In the genomic region with DNA sequence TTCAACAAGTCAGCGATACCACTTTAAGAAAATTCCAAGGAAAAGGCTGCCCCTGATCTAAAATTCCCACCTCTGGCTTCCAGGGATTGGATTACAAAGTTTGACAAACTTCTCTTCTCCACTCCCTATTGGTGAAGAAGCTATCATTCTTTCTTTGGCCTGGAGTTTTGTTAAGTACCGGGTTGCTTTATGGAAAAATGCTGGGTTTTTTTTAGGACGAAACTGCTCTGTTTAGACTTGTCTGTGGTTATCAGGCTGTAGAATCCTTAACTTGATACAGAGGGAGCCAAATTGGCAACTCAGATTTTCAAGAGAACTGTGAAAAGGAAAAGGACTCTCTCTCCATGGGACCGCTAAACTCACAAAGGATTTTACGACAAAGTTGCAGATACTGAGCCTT, we compare ENCODE assay signal across 8 mouse cellular contexts. TPM values are rescaled to one million over a fixed set of nuclear protein-coding genes. Genes with fewer than 3 reads are reported as not detected.
DNase-seq lines count a peak whose midpoint lies in the region; ATAC-seq and TF ChIP-seq lines count a peak whose summit lies in the region.

Gene Ttc23 (plus strand): TSS at position 134 of the 400 bp plus-strand sequence.

- H3K27ac ChIP-seq in embryonic facial prominence, embryonic 11.5 days (replicated peaks; ENCODE audit: low read depth, low read length) = peak within 1 kb of the TSS; percentile 11; the same call in 1 of the 2 replicates
- peak within 1 kb of the TSS; percentile 90 for H3K27ac ChIP-seq in heart, embryonic 10.5 days

- peaks cover 41% of the 10 kb centered on the region for H3K79me2 ChIP-seq in myocyte (ENCODE audit: control insufficient read depth, insufficient read depth)

- H3K4me1 ChIP-seq in embryonic facial prominence, embryonic 11.5 days (ENCODE audit: control insufficient read depth, insufficient read depth, low read length) = no peaks in the 10 kb centered on the region
- H3K4me1 ChIP-seq in heart, embryonic 10.5 days = peaks cover 37% of the 10 kb centered on the region

- H3K27me3 ChIP-seq in embryonic facial prominence, embryonic 11.5 days (ENCODE audit: control insufficient read depth, insufficient read depth, low read length) = no peaks in the 10 kb centered on the region
- no peaks in the 10 kb centered on the region for H3K27me3 ChIP-seq in heart, embryonic 10.5 days (ENCODE audit: insufficient read depth, poor library complexity, severe bottlenecking)
- no peaks in the 10 kb centered on the region for H3K27me3 ChIP-seq in myocyte (ENCODE audit: control insufficient read depth, insufficient read depth, insufficient read length)

- peak within 1 kb of the TSS; percentile 67 for H3K4me3 ChIP-seq in embryonic facial prominence, embryonic 11.5 days (ENCODE audit: low read depth, low read length)
- H3K4me3 ChIP-seq in heart, embryonic 10.5 days = peak within 1 kb of the TSS; percentile 75
- peak within 1 kb of the TSS; percentile 51 for H3K4me3 ChIP-seq in myocyte

- 0% methylated on average over 5 of the region's 5 CpGs for WGBS in embryonic facial prominence, embryonic 11.5 days
- WGBS in heart, embryonic 10.5 days = 2% methylated on average over 5 of the region's 5 CpGs
- WGBS in large intestine, adult 2 months = 9% methylated on average over 5 of the region's 5 CpGs

- H3K9me3 ChIP-seq in embryonic facial prominence, embryonic 11.5 days (replicated peaks; ENCODE audit: control insufficient read depth, low read length) = no peaks in the 10 kb centered on the region
- no peaks in the 10 kb centered on the region for H3K9me3 ChIP-seq in heart, embryonic 10.5 days

- no peaks in the 10 kb centered on the region for H3K36me3 ChIP-seq in embryonic facial prominence, embryonic 11.5 days (replicated peaks; ENCODE audit: control insufficient read depth, insufficient read depth, low read depth, low read length)
- H3K36me3 ChIP-seq in heart, embryonic 10.5 days = no peaks in the 10 kb centered on the region
- no peaks in the 10 kb centered on the region for H3K36me3 ChIP-seq in myocyte (ENCODE audit: control insufficient read depth, insufficient read depth)

- TF ChIP-seq POLR2A in myocyte (IDR thresholded peaks at IDR 0.05; ENCODE audit: insufficient read length, low read depth) = no peak

- H3K4me2 ChIP-seq in embryonic facial prominence, embryonic 11.5 days (ENCODE audit: low read depth, low read length) = peak within 1 kb of the TSS; percentile 60
- H3K4me2 ChIP-seq in myocyte (ENCODE audit: low read depth) = peak within 1 kb of the TSS; percentile 92

- no peak for DNase-seq in layer of hippocampus, postnatal 10 days (ENCODE audit: low spot score in 2 of 2)
- no peak for DNase-seq in layer of hippocampus, postnatal 14 days (ENCODE audit: low spot score in 2 of 2)
- DNase-seq in embryonic facial prominence, embryonic 11.5 days (ENCODE audit: low spot score) = peak; percentile 88
- DNase-seq in heart, embryonic 10.5 days (ENCODE audit: low spot score) = no peak
- peak; percentile 62 for DNase-seq in large intestine, adult 2 months (ENCODE audit: low read depth, low spot score)
- no peak for DNase-seq in cerebellum, adult 9-10 months
- DNase-seq in right cerebral cortex, postnatal 10 days (ENCODE audit: low spot score in 2 of 2) = no peak

- no peak for ATAC-seq in embryonic facial prominence, embryonic 11.5 days (replicated peaks; ENCODE audit: insufficient number of reproducible peaks, low FRiP score, low TSS enrichment, low read depth)

- H3K9ac ChIP-seq in embryonic facial prominence, embryonic 11.5 days (replicated peaks; ENCODE audit: low read length) = peak within 1 kb of the TSS; percentile 76

- H3ac ChIP-seq in myocyte (ENCODE audit: control insufficient read depth, insufficient read length) = no peak within 1 kb of the TSS

TF ChIP-seq in myocyte, 11 proteins besides CTCF, POLR2A, EP300 and RAD21:
- TF ChIP-seq MYOG (IDR thresholded peaks at IDR 0.05; ENCODE audit: control insufficient read depth in 1 of 3, insufficient read depth in 1 of 3, insufficient read length in 2 of 3, low read depth in 2 of 3) (no peak), MAX (IDR thresholded peaks at IDR 0.05; ENCODE audit: low read depth) (no peak), USF1 (IDR thresholded peaks at IDR 0.05; ENCODE audit: low read depth) (no peak), MYOD1 (IDR thresholded peaks at IDR 0.05; ENCODE audit: control insufficient read depth in 1 of 3, insufficient read length in 2 of 3, low read depth in 2 of 3) (no peak), E2F4 (IDR thresholded peaks at IDR 0.05; ENCODE audit: insufficient read depth) (no peak), TCF3 (IDR thresholded peaks at IDR 0.05; ENCODE audit: insufficient read length, low read depth) (no peak), CEBPB (IDR thresholded peaks at IDR 0.05; ENCODE audit: insufficient read depth, poor library complexity, severe bottlenecking) (no peak), TCF12 (IDR thresholded peaks at IDR 0.05; ENCODE audit: insufficient read depth, poor library complexity, severe bottlenecking) (no peak), POLR2AphosphoS2 (IDR thresholded peaks at IDR 0.05; ENCODE audit: insufficient read length, low read depth) (no peak), REST (IDR thresholded peaks at IDR 0.05; ENCODE audit: insufficient read depth, insufficient read length) (no peak)

RNA-seq across cellular contexts. Expression of gene Ttc23, which starts in this region (rescaled TPM):
- 10 to 100 TPM; 10.0 to 10.7 TPM for total RNA-seq in layer of hippocampus, postnatal 10 days (2021)
- total RNA-seq in layer of hippocampus, postnatal 14 days (2021) = 1 to 10 TPM; 8.3 to 9.7 TPM
- 46.8 and 58.3 TPM in 2 replicates for polyA plus RNA-seq in embryonic facial prominence, embryonic 11.5 days (2014; fragmentation: Nextera tagmentation; extraction: Ambion mirVana)
- polyA plus RNA-seq in heart, embryonic 10.5 days (2016; fragmentation: Nextera tagmentation; extraction: Ambion mirVana) = 19.0 and 27.1 TPM in 2 replicates
- 4.1 and 5.5 TPM in 2 replicates for polyA plus RNA-seq in large intestine, adult 2 months (2012; rRNA removed)
- 14.2 TPM for polyA plus RNA-seq in myocyte (2012; fragmentation: generic; extraction: Trizol)

Comparison
In these comparisons a context has a peak if more than half of its experiments do, and no peak if none do; other contexts are left out.
1. DNase-seq: peak in embryonic facial prominence, embryonic 11.5 days (single experiment) and large intestine, adult 2 months (single experiment); none in layer of hippocampus, postnatal 10 days (0 of 2), layer of hippocampus, postnatal 14 days (0 of 2), heart, embryonic 10.5 days (single experiment), cerebellum, adult 9-10 months (single experiment) and right cerebral cortex, postnatal 10 days (0 of 2).
2. Peak in every context shown above with its lines, with median percentiles within 50 percentile points of each other: H3K4me3 ChIP-seq.